Mouse (Mus musculus) heart, postnatal 0 days (tissue): ENCODE data around the gene Kcna4.

ENCODE experiments used
- CTCF ChIP-seq: IDR thresholded peaks from 2 replicates; pipeline ENCODE4 v1.5.1; 2016; ENCODE audit warnings: antibody characterized with exemption, control low read depth, low read depth
- EP300 ChIP-seq: IDR thresholded peaks from 2 replicates; pipeline ENCODE4 v1.6.1; 2016; ENCODE audit warnings: antibody characterized with exemption, low read depth

GRCm38 (mm10) chr2:107306077-107306476, 15.6 kb downstream of the Kcna4 start:
- TF ChIP-seq CTCF (peak; percentile 44), EP300 (no peak)
